Mouse (Mus musculus): ENCODE results near the gene Ccdc12.

Gene Ccdc12

DNA sequence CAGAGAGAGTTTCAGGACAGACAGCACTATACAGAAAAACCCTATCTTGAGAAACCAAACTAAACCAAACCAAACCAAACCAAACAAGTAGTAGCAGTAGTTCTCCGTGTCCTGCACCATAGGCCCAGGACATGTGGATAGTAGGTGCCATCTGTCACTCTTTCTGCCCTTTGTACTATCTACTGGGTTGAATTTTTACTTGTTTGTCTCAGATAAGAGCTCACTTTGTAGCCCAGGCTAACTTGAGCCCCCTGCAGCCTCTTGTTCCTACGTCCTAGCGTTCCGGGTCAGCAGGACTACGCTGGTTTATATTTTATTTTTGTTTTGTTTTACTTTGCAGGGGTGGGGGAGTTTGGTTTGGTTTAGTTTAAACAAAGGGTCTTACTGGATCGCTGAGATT, 47.6 kb downstream of the Ccdc12 start:
- DNase-seq (ENCODE audit: low spot score in 2 of 2): no peak

DNA sequence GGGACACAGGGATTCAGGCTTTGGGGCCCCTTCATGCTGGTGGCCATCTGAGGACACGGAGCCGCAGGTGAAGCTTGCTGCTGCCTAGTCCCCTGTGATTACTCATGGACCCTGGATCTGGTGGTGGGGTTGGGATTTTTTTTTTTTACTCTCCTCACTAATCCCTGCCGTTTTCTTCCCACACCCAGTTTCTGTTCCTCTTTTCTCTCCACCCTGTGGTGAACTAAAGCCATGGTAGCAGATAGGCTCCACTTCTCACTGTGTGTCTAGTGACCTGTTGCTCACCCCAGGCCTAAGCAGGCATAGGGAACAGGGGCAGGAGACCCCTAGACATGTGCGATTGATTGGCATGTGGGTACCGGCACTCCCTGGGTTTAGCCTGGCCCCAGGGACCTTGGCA, 50.5 kb downstream of the Ccdc12 start:
- no peak for DNase-seq (ENCODE audit: low spot score in 2 of 2)

- DNase-seq (ENCODE audit: low spot score in 2 of 2): peak; percentile 80 to 86
Measured at GRCm38 (mm10) chr9:110709640-110710258, 53.4 kb downstream of the Ccdc12 start.

DNA sequence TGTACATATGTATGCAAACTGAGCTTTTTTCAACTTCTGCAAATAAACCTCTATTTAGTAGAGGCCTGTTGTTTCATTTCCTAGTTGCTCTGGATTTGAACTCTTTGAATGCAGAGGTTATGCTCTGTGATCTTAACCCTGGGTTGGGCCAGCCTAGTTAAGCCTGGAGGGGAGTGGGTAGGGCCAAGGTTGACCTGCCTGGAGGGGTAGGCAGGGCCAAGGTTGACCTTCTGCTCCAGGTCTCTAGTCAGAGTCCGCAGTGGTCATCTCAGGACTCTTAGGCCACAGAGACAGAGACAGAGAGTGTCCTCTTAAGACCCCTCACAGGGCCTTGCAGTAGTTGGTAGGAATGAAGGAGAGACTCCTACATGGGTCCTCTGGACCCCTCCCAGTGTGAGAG, 55.2 kb downstream of the Ccdc12 start:
- no peak for DNase-seq (ENCODE audit: low spot score in 2 of 2)

DNA sequence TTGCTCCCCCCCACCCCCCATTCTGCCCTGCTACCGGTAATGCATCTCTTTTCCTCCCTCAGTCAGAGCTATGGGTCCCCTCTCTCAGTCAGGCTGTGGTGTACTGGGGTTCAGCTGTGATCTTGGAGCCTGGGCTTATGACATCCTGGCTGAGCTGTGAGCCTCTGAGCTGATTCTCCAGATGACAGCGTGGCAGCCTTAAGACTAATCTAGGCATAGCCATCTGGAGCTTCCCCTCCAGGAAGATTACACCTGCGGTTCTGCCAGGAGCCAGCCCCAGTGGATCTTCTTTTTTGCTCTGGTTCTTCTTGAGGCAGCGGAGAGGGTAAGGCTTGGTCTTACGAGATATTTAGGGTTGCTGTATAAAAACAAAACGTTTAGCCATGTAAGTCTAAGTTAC, 55.7 kb downstream of the Ccdc12 start:
- no peak for DNase-seq (ENCODE audit: low spot score in 2 of 2)

DNA sequence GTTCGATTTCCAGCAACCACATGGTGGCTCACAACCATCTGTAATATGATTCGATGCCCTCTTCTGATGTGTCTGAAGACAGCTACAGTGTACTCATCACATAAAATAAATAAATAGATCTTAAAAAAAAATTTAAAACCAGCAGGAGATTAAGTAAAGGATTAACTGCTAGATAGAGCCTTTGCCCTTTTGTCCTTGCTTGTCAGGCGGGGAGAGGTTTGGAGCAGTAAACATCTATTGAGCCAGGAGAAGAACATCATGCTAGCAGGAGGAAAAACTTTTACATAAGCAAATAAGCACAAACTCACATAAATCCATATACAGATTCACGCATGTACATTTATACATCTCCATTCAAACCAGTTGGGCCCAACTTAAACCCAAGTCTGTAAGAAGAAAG, 56.2 kb downstream of the Ccdc12 start:
- DNase-seq (ENCODE audit: low spot score in 2 of 2): no peak

GRCm38 (mm10) chr9:110713389-110713788, 57.1 kb downstream of the Ccdc12 start:
- DNase-seq (ENCODE audit: low spot score in 2 of 2): no peak

- DNase-seq (ENCODE audit: low spot score in 2 of 2): no peak
Measured at GRCm38 (mm10) chr9:110715426-110715825, 59.1 kb downstream of the Ccdc12 start.

GRCm38 (mm10) chr9:110716775-110717174, 60.5 kb downstream of the Ccdc12 start:
- DNase-seq (ENCODE audit: low spot score in 2 of 2): peak in 1 of 2 experiments; percentile 29

GRCm38 (mm10) chr9:110718071-110718470, 61.8 kb downstream of the Ccdc12 start:
- DNase-seq (ENCODE audit: low spot score in 2 of 2): no peak

- no peak for DNase-seq (ENCODE audit: low spot score in 2 of 2)
Measured at GRCm38 (mm10) chr9:110718810-110719209, 62.5 kb downstream of the Ccdc12 start.

DNA sequence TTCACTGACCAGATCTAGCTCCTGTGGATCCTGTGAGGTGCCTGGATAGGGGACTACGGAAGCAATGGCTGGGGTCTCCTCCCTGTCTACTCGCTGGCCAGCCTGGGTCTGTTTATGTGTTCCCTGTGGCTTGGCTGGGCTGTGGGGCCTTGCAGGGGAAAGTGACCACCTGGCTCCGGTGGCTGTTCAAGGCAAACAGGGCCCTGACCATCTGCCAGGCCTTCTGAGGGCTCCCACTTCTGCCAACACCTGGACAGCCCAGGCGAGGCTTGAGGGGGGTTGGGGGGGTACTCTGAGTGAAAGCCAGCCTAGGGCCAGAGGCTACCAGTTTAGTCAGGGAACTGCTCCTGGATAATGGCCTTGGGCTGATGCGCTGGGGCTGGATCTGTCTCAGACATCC, 63.7 kb downstream of the Ccdc12 start:
- DNase-seq (ENCODE audit: low spot score in 2 of 2): no peak

DNA sequence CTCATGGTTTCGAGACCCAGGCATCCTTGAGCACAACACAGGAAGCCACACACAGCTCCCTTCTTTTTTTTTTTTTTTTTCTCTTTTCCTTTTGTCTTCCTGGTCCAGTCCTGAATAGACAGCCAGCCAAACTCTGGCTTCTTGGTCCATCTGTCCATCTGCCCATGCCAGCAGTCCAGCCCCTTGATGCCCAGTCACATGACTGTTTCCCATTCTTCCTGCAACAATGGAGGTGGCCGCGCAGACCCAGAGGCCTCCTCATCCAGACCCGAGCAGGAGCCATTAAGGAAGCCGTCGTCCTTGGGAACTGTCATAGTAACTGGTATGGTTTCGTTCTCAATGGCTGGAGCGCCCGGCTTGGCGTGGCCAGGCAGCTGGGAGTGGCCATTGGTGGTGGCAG, 65.8 kb downstream of the Ccdc12 start:
- no peak for DNase-seq (ENCODE audit: low spot score in 2 of 2)

DNA sequence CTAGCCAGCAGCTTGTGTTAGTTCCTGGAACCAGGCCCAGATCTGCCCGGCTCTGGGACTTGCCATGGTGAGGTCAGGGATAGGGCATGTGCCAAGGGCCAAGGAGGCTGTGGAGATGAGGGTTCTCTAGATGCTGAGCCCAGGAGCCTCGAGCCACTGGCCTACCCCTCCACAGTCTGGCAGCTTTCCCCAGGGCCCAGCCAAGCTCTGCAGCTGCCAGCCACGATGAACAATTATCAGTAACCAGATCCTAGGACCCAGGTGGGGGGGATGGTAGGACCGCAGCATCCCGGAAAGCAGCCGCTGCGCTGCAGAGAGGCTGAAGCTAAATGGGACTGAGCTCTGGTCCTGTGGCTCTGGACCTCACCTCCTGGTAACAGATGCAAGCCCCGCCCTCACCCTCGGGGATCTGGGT, 69.4 kb downstream of the Ccdc12 start:
- no peak for DNase-seq (ENCODE audit: low spot score in 2 of 2)

- DNase-seq (ENCODE audit: low spot score in 2 of 2): no peak
Measured at GRCm38 (mm10) chr9:110726867-110727266, 70.6 kb downstream of the Ccdc12 start.

DNA sequence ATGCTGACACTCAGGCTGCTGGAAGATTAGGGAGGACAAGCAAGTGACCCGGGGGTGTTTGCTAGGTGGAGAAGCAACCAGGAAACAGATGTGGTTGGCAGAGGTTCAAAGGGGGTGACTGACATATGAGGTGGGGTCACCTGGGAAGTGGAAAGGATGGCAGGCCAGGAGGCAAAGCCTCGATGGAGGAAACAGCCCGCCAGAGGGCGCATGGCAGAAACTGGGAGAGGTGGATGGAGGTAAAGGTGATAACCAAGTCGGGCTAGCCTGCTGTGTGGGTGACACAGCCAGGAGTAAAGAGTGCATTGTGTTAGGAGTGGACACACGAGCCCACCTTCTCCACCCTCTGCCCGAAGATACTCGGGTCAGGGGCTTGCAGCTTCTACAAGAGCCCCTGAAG, 73.5 kb downstream of the Ccdc12 start:
- peak in 1 of 2 experiments; percentile 38 for DNase-seq (ENCODE audit: low spot score in 2 of 2)

DNA sequence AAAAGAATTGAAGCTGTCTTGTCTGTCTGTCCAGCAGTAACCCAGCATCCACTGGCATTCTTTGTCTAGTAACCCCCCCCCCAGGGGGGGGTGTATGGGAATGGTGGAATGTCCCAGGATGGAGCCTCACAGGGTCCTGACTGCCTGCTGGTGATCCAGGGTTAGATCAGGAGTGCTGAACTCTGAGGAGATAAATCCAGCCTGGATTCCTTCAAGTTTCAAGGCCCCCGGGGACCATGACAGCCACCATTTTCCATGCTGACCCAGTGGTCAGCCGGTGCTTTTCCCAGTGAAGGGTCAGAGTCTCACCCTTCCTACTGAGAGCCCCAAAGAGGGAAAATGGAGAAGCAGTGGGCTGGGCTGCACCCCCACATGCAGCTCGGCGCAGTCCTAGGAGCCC, 75.6 kb downstream of the Ccdc12 start:
- no peak for DNase-seq (ENCODE audit: low spot score in 2 of 2)

DNA sequence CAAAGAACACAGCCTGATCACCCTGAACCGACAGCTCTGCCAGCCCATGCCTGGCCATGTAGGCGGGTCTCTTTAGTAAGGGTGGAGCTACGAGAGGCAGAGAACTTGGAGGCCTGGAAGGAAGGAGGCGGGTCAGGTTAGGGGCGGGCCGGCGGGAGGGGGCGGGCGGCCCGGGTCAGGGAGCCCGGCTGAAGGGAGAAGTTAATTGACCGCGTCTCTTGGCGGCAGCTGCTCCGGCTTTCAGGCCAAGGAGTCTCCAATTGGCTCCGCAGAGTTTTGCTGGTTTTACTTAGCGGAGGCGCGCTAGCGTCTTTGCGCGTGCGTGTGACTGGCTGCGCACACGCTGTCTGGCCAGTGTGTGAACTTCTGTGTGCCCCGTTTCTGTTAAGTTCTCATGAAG, 76.3 kb downstream of the Ccdc12 start:
- DNase-seq (ENCODE audit: low spot score in 2 of 2): peak; percentile 29 to 30

- DNase-seq (ENCODE audit: low spot score in 2 of 2): no peak
Measured at GRCm38 (mm10) chr9:110733102-110733501, 76.8 kb downstream of the Ccdc12 start.

GRCm38 (mm10) chr9:110734154-110734553, 77.9 kb downstream of the Ccdc12 start:
- peak in 1 of 2 experiments; percentile 36 for DNase-seq (ENCODE audit: low spot score in 2 of 2)

DNA sequence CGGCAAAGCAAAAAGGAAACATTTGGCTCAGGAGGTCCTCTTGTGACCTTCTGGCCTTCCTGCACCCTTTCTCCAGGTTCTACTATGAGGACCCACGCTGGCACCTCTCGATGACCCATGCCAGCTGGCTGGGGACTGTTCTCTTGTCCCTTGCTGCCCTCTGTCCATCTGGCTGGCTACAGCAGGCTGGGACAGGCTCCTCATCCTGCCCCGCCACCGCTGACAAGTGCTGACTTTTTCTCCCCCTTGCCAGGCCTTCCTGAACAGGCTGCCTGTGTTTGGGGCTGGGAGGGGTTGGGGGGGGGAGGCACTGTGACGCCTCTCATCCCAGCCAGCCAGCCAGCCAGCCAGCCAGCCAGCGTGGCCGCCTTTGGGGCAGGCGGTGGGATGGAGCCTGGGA, 80.1 kb downstream of the Ccdc12 start:
- no peak for DNase-seq (ENCODE audit: low spot score in 2 of 2)

DNA sequence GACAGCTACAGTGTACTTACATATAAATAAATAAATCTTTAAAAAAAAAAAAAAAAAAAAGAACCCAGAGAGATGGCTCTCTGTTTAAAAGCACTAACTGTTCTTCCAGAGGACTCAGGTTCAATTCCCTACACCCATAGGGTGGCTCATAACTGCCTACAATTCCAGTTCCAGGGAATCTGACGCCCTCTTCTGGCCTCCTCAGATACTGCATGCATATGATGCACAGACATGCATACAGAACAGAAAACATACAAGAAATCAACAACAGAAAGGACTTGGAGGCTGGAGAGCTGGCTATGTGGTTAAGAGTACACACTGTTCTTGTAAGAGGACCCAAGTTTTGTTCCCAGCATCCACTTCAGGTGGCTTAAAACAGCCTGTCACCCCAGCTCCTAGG, 81.8 kb downstream of the Ccdc12 start:
- no peak for DNase-seq (ENCODE audit: low spot score in 2 of 2)

DNA sequence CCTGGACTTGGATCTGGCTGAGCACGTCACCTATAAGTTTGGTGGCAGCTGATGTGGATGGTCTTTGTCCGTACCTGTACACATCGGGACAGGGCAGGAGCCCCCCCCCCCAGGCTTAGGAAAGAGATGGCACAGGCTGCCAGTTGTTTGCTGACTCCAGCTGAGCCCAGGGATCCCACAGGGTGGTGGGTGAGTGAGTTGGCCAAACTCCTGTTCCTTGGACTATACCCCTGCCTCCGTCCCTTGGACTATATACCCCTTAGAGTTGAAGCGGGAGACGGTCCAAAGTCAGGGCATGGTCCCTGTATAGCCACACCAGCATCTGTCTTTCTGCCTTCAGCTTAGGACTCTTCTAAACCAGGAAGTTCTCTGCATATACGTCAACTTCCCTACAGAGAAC, 83.7 kb downstream of the Ccdc12 start:
- no peak for DNase-seq (ENCODE audit: low spot score in 2 of 2)

- no peak for DNase-seq (ENCODE audit: low spot score in 2 of 2)
Measured at GRCm38 (mm10) chr9:110741711-110742294, 85.5 kb downstream of the Ccdc12 start, which contains the start of gene Myl3. Gene Myl3, plus strand, starts transcription at chr9:110741861.

Data from natural killer cell, adult 2 months (primary cell).